In genomic region chr1:165086131-165086530, GRCm38 (mm10) we compare ENCODE assay signal across 16 mouse cellular contexts.
"Had no signal": no experiment of that assay in that cellular context is flagged by ENCODE, and none has a peak within 500 bp of the region (broad histone marks: within the 10 kb centered on the region; RNA-seq: fewer than 3 reads in every experiment).

No protein-coding gene starts in this region.

- H3K36me3 ChIP-seq: limb, embryonic 15.5 days; liver, embryonic 12.5 days; midbrain, embryonic 12.5 days had no signal

- H3K27me3 ChIP-seq: limb, embryonic 15.5 days; liver, embryonic 12.5 days had no signal

- H3K9me3 ChIP-seq: limb, embryonic 15.5 days; liver, embryonic 12.5 days; midbrain, embryonic 12.5 days had no signal

- H3K27ac ChIP-seq: kidney, postnatal 0 days; limb, embryonic 15.5 days; liver, embryonic 12.5 days; midbrain, embryonic 12.5 days; stomach, postnatal 0 days had no signal

- H3K4me2 ChIP-seq: limb, embryonic 15.5 days; liver, embryonic 12.5 days; lung, embryonic 14.5 days; midbrain, embryonic 12.5 days had no signal

- H3K4me1 ChIP-seq: limb, embryonic 15.5 days; liver, embryonic 12.5 days had no signal

- ATAC-seq: liver, embryonic 12.5 days had no signal

- H3K9ac ChIP-seq: limb, embryonic 15.5 days; liver, embryonic 12.5 days; lung, embryonic 14.5 days; midbrain, embryonic 12.5 days had no signal

- H3K4me3 ChIP-seq: limb, embryonic 15.5 days; liver, embryonic 12.5 days; megakaryocyte, embryonic 14.5 days; midbrain, embryonic 12.5 days had no signal

- DNase-seq: kidney, adult 11 months; kidney, adult 9 months; kidney, postnatal 36 days; layer of hippocampus, adult 9-11 months; layer of hippocampus, postnatal 36 days; lung, embryonic 14.5 days; lung, postnatal 10 days; lung, postnatal 4 days; right cerebral cortex, postnatal 25 days; thymus, postnatal 14 days had no signal
